Mouse (Mus musculus) retina, postnatal 1 day (tissue): ENCODE data around the gene Fgfr3.

ENCODE experiments used
- DNase-seq: peaks from one replicate; pipeline ENCODE4 v3.0.0-alpha.2; 2012

The Fgfr3 gene

DNA sequence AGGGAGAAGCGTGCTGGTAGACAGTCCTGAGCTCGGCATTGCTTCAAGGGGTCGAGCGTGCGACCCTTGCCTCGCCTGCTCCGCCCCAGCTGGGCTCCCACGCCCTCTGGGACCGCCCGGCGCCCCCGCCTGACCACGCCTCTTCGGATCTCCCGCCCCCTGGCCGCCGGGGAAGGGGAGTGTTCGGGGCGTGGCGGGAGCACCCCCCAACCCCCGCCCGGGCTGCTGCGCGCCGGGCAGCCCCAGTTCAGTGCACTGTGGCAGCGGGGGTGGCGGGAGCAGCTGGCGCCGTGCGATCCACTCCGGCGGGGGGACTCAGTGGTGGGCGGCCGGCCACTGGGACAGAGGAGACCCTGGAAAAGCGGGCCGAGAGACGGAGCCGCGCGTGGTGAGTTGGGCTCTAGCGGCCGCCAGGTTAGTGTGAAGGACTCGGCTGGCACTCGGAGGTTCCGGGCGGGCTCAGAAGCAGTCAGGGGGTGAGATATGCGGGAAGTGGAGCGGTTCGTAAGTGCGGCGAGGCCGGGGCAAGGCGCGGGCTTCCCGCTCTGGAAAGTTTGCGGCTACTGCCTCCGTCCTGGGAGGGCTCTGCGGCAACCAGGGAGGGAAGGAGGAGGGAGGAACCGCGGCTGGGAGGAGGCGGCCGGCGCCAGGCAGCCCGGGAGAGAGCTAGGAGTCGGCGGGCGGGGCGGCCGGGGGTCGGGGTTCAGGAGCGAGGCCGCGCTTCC is at the start of gene Fgfr3:
Gene Fgfr3, plus strand, starts transcription at position 134 of the 725 bp plus-strand sequence.
- peak; percentile 73 for DNase-seq

DNA sequence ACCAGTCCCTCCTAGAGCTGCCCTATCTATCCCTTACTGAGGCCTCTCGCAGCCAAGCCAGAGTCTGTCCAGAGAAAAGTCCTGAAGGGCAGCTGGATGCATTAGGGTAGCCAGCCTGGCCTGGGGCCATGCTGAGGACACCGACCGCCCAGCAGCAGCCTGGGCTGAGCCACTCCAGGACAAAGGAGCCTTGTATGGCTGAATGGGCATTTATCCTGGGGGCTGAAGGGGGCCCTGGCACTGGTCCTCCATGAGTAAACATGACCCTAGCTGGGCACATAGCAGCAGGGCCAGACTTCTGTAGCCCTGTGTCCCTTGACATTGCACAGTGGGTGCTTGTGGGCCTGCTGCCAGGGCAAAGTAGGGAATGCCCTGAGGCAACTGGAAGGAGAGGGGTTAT is 47.0 kb upstream of the Fgfr3 start:
- peak; percentile 92 for DNase-seq

DNA sequence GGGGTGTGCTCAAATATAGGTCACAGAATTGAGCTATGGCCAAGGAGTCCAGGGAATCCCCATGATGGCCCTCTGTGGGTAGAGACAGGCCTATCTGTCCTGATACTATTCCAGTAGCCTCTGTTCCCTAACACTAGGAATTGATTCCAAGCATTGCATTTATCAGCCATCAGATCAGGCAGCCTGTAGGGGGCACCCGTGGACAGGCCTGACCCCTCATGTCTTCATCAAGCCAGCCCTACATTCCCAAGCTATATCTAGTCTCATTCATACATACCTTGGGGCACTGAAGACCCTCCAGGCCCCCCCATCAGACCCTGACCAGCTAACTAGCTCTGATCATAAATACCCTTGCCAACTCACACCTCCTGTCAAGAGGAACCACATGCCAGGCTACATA is 45.5 kb upstream of the Fgfr3 start:
- peak; percentile 76 for DNase-seq

DNA sequence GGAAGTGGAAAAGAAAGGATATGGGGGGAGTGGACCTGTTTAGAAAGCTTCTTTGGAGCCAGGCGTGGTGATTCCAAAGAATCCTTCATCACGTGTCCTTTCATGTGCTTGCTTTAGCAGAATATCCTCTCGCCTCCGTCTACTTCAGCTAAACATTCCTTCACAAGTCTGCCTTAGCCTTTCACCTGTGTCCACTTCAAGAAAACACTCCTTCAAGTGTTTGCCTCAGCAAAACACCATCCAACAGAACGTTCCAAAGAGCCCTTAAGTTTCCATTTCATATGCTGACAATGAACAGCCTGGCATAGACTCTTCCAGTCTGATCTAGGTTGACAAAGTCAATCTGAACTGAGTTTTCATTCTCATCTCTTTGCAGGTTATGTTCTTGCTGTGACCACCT is 43.2 kb upstream of the Fgfr3 start:
- DNase-seq: no peak

DNA sequence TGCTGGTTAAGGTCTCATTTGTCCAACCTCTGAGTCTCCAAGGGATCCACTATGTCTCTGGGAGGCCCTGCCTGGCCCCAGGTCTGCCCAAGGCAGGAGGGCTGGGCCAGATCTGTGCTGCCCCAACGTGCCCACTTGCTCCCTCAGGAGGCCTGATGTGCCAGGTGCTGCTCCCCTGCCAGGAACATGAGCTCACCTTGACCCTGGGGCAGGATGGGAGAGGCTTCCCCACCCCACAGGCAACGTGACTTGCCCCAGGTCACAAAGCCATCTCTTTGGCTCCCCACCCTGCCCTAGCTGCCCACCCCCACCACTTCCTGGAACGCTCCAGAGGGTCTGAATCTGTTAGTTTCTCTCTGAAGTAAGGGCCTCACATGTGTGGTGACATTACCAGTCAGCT is 40.4 kb upstream of the Fgfr3 start:
- DNase-seq: no peak

DNA sequence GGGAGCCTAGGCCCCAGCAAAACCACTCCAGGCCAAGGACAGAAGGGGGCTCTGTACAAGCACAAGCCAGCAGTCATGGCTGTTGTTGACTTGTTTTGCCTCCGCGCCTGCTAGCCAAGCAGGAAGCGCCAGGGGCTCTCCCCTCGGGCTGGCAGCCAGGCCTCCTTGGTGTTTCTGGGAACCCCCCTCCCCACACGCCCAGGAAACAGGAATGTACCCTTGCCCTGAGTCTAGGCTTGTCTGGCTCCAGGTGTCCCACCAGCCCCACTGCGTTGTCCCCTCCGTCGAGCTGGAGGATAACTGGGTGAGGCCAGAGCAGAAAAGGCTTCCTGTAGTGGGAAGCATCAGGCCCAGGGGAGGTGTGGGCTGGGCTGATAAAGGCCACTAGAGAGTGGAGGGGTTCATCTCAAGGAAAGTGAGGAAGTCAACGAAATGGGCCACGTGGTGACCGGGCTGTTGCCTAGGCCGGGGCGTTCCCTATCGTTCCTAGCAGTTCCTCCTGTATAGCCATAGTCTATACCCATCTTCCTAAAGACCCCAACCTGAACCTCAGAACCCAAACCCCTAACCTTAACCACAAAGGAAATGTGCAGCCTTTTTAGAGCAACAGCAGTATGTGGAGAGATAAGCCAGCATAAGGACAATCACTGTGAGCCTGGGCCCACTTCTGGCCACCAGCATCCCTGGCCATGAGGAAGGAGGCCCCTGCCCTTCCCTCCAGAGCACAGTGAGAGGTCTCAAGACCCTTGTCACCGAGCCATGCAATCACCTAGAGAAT is 39.7 kb upstream of the Fgfr3 start:
- DNase-seq: no peak

DNA sequence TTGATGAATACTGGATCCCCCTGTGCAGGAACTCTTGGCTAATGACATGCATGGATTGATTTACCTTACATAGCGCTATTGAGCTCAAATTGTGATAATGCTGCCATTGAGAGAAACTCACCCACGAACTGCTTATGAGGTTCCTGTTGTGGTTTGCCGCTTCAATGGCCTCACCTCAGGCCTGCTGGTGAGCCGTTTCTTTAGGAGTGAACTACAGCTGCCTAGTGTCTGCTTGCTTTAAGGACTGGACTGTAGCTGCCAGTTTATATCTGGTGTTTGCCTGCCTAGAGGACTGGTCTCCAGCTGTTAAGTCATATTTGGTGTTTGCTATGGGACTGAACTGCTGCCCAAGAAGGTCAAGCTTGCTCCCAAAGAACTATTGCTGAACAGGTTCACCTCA is 38.5 kb upstream of the Fgfr3 start:
- DNase-seq: no peak

DNA sequence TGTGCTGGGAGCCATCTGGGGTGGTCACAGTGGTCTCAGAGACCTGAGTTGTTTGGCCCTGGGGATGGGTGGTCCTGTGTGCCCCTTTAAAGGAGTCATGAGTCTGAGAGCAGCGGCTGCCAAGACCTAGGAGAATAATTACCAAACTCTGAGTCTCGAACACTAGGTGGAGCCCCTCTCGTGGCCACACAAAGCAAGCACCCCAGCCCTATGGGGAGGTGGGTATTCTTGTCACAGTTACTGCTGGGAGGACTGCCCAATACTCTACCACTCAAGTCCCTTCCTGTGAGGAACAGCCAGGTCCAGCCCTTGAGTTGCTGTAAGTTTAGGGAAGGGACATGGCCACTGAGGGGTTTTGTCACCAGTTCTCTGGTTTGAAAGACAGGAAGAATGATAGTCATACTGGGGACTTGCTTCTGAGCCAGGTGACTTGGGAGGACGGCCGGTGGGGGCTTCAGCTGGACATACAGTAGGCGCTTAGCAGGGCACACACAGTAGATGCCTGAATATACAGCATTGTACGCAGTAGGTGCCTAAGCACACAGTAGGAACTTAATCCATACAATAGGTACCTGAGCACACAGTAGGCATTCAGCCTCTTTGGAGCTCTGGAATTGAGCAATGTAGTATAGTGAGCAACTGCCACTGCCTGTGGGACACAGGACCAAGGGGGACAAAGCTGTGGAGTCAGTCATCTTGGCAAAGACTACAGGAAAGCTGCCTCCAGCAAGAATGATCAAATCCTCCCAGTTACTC is 37.4 kb upstream of the Fgfr3 start:
- peak; percentile 72 for DNase-seq

DNA sequence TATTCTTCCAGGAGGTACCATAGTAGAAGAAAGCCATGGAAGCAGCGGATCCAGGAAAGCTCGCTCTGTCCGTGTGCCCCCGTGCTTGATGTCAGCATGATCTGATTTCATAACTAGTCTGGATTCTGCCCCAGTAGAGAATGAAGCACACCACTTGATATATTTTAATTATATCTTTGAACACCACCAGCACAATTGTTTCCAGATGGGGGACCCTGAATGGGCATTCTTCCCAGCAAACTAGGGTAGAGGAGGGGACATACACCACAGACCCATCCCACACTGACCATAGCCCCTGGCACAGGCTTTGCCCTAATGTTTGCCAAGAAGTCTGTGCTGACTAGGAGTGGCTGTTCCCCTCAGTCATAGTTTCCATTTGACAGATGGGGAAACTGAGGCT is 36.5 kb upstream of the Fgfr3 start:
- no peak for DNase-seq

DNA sequence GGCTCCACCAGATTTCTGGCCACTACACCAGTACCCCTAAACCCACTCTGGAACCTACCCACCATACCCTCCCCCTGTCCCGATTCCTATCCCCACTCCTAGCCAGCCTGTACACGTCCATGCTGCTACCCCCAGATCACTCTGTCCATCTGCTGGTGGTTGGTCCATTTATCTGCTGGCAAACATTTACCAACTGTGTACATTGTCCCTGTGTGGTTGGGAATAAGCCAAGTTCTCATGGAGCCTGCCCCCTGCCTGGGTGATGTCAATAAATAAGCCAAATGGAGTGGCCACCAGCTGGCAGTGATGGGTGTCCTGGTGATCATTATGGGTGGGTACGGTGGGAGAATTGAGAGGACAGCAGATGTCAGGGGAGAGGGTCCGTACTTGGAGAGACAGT is 34.3 kb upstream of the Fgfr3 start:
- no peak for DNase-seq

DNA sequence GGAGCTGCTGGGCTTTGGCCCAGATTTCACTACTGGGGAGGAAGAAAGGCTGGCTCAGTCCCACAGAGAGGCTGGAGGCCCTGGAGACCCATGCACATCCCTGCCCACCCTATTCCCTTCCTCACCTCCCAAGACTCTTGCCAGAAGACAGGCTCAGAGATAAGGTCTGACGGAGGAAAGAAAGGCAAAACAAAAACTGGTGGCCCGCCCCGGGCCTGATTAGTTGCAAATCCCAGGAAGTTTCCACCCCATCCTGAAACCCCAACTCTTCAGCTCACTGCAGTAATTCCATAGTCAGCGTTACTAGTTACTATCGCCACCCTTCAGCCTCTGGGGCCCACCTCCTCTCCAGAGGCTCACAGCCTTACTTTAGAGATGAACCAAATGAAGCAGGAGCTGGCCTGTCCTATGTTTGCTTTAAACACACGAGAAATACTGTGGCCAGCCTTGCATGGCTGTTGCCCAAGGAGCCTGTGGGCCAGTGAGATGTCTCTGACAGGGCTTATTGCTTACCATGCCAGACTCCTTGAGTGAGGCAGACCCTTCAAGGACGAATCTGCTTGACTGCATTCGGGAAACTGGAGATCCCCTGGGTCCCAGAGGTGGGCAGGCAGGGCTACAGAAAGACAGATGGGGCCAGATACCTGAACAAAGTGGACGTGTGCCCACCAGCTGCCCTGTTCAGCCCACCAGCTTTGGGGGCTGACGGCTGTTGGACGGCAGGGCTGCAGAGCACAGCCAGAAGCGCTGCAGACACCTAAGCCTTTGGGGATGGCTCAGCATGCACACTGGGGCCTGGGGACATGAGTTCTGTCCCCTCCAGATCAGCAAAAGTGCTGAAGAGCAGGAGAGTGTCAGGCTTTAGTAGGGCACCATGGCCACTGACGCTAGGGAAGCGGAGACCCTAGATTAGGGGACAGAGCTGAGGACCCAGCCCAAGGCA is 32.9 kb upstream of the Fgfr3 start:
- DNase-seq: no peak

DNA sequence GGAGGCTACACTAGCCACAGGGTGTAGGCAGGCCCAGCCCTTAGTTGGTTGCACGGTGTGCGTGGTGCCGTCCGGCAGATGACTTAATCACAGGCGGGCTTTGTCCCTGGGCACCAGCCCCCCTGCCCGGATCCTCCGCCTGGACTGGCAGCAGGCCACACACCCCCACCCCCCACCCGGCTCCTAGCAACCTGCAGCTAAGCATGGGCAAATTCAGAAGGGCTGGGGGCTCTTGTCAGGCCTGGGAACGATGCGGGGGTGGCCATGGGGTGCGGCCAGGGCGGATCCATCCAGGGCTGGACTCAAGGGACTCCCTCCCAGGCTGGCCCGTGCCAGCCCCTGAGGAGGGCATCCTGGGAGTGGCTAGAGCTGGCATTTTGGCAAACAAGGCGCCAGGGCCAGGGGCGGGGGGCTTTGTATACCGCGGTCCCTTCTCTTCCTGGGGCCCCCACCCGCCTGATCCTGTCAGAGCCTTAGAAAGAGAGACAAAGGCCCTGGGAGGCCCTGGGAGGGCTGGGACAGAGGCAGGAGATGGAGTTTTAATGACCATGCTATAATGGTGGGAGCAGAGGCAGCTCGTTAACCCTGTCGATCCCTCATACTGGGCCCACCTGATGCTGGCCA is 32.1 kb upstream of the Fgfr3 start:
- peak; percentile 77 for DNase-seq

DNA sequence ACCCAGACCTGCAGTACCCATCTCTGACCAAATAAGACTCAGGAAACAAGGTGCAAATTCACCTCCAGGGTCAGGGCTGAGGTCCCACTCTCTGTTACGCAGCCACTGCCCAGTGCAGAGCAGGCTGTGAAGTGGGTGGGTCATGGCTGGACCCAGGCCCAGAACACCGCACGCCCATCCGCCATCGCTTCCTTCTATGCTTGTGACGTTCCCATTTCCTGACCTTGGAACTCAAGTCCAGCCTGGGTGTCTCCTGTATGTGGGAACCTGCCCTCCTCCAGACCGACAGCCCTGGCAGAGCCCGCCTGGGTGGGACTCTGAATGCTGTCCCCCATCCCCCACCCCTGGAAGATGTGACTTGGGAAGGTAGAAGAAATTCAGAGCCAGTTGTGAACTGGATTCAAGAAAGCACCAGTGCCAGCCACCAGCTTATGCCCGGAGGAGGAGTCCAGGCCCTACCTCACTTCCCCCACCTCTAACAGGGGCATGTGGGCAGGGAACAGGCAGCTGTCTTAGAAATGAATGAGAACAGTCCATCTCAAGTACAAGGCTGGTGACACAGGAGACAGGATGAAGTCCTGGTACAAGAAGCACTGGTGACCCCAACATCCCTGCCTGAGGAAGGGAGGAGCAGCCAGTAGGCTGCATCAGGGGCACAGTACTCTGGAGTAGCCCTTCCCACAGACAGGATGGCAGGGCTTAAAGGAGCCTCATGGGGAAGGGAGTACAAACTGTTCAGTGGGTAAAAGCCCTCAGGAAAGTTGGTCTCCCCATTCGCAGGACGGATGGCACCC is 31.4 kb upstream of the Fgfr3 start:
- DNase-seq: no peak

DNA sequence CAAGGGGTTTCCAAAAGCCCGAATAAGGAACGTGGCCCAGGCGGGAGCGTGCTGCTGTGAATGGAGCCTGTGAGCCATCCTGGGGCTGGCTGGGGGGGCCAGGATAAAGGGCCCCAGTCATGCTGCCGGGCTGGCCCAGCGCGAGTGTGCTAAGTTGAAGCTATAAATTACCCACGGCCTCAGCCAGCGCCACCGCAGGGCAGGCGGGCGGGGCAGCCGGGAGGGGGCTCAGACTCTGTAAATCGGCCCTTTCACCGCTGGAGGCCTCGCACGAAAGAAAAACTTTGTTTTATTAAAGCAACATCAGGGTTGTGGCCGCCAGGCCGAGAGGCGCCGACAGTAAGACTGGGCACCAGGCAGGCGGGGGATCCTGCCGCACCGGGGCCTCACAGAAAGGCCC is 29.1 kb upstream of the Fgfr3 start:
- DNase-seq: peak; percentile 51

DNA sequence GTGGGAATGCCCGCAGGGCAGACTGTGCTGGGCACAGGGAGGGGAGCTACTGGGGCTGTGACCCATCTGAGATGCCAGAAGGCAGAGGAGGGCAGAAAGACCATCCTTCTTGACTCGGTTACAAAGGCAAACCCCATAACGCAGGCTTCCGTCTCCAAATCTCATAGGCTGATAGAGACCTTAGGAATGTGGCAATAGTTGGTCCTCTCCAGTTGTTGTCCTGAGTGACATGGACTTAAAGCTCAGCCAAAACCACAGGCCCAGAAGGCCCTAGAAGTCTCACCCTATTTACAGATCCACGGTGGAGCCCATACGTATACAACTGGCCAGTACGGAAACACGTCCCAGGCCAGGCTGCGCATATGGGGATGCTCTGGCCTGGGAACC is 27.0 kb upstream of the Fgfr3 start:
- no peak for DNase-seq

DNA sequence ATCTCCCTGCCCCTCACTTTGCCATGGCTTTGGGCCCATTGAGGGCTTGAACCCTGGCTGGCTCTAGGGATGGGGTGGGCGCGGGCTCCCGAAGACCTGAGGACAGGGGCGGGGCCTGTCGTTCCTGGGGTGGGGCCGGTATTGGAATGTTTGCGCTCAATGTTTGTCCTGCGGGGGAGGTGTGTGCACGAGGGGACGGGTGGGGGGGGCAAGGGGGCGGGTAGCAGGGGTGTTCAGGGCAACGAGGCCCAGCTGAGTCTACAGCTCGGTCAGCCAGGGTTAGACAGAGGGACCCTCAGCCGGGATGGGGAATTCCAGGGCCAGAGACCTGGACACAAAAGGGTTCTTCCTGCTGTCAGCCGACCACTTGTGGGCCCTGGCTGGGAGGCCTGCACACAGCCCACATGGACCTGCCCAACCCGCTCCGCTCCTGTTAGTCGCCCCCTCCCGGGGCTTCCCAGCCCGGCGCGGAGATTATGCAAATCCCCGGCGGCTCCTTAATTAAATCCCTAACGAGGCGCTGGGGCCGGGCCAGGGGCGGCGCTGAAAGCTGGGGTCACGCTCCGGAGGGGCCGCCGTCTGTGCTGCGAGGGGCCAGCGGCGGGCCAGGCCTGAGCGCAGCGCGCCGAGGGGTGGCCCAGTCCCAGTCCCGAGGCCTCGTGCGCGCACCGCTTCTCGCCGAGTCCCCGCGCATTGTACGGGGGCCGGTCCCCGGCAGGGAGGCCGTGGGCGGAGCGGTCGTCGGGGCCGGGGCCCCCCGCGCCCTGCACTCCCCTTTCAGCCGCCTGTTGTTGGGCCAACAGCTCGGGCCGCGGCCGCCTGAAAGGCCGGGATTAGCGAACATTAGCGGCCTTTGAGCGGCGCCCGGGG is 26.4 kb upstream of the Fgfr3 start:
- DNase-seq: peak; percentile 95

DNA sequence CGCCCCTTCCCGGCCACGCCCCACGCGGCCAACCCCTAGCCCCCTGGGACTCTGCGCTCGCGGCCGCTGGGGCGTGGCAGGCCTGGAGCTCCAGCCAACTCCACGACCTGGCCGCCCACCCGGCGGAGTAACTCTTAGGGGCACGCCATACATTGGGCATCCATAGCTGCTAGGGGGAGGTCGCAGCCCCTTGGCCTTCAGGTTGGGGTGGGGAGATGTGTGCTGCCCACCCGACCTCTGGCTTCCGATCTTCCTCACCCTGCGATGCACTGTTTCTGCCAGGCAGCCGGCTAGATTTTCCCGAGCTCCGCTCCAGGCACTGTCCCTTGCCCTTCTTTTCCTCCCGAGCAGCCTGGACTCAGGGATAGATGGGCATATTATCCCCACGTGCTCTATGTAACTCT is 25.8 kb upstream of the Fgfr3 start:
- no peak for DNase-seq

DNA sequence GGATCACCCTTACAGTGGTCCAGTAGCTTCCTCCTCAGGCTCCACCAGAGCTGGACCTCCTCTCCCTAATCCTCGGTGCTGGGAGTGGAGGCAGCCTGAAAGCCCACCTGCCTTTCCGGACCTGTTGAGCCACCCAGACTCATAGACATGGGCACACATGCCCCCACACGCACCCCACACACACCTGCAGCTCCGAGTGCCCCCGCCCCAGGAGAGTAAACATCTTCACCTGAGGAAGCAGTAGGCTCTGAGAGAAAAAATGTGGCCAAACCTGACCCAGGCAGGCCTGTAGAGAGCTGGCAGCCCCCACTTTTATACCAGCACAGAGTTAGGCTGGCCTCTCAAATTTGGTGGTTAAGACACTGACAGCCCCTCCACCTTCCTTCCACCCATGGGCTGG is 25.0 kb upstream of the Fgfr3 start:
- no peak for DNase-seq

DNA sequence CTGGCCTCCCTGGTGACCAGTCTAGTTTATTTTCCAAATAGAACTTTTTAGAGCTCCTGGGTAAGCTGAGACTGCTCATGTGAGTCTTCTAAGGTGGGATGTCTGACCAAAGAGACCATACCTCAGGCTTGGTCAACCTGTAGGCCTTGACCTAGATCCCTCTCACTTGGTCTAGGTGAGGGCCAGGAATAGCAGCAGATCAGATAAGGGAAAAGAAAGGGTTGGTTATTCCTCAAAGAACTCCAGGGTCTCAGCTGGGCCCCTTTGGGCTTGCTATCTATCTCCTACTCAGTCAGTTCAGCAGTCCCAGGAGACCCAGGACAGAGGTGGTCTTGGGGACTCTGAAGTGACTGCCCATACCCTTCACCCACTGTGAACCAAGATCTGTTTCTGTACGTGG is 23.9 kb upstream of the Fgfr3 start:
- no peak for DNase-seq

DNA sequence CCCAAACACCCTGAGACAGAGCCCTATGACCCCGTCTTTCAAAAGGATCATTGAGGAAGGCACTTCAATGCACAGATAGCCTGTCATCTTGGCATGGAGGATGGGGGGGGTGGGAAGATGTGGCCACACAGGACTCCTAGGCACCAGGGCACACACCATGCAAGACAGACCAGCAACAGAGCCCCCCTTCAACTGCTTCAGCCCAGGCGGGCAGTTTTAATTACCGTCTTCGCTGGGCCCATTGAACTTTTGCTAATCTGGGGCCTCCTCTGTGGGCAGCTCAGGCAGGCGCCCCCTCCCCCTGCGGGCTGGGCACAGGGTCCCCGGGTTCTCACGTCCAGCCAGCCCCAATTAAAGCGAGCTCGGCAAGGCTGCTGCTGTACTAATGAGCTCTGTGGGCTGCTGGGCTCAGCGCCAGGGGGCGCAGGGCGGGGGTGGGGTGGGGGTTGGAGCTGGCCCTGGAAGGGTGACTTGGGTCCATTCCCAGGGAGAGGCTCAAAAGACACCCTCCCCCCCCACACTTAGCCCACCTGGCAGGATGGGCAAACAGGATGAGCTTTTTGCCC is 23.4 kb upstream of the Fgfr3 start:
- DNase-seq: peak; percentile 97
